Mouse (Mus musculus) layer of hippocampus, postnatal 25 days (tissue): ENCODE results near the gene Myof. TPM values are rescaled to one million over a fixed set of nuclear protein-coding genes. Genes with fewer than 3 reads are reported as not detected.
A peak's percentile ranks its signal among the peaks of the same experiment; 100 is the strongest.

Source experiments
- DNase-seq, 2 experiments: peaks; one replicate each; pipeline ENCODE4 v3.0.0; 2022; ENCODE audit warnings: mixed read lengths in 2 of 2, low spot score in 1 of 2; ENCODE audit errors: extremely low spot score in 1 of 2
- total RNA-seq, 2 experiments: library from RNA; stranded (reverse); gene quantifications; 2 replicates each; pipeline ENCODE4 v1.2.3; 2021

Myof gene
- total RNA-seq, 2 experiments from 2014 or later: 3.2 to 3.8 TPM

DNA sequence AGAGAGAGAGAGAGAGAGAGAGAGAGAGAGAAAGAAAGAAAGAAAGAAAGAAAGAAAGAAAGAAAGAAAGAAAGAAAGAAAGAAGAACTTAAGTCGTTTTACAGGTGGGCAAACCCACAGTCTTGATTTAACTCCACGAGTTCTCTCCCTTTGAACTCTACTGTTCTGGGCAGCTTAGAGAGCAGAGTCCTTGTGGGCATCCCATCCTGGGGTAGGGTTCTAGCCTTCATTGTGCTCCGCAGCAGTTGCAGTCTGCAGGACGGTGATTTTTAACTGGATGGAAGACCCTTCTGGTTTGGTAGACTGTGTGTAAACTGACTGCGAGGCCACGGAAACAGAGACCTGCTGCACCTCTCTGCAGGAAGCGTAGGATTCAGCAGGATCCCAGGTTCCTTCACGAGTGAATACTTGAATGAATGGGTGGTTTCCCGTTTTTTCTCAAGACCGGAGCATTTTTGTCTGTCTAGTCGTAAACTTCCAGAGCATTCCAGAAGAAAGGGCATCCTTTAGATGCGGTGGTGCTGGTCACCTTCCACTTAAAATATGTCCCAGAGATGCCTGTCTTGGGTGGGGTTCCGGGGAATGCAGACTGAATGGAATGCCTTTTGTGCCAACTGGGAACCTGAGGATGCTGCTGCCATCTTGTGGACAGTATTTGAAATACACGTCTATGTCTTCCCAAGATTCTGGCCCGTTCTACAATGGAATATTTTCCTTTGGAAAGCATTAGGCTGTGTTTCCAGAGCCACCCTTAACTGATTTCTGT lies 156.8 kb downstream of the Myof start:
- peak; percentile 43 to 69 for DNase-seq

DNA sequence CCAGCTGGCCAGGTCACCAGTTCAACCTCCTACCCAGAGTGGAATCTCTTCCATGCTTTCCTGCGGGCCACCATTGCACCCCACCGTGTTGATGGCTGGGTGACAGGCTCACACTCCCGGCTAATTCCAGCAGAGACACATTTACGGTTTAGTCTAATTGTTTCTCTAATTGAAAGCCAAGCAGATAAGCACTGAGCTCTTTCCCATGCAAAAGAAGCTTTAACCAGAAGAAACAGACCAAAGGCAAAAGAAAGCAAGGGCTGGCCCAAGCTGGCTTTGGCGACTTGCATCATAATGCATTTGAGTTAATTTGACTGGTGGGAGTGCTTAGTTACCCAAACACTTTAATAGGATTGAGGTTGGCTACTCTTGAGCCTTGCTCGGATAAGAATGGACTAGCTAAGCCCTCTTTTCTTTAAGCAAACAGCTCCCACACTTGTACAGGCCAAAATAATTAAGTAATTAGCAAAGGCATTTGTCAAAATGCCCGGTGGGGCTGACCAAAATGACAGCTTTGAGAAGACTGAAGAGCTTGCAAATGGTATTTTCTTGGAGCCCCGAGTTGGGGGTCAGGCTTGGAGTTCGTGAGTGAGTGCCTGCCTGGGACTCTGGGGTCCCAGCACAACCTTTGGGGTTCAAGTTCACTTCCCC lies 161.8 kb downstream of the Myof start:
- no peak for DNase-seq

DNA sequence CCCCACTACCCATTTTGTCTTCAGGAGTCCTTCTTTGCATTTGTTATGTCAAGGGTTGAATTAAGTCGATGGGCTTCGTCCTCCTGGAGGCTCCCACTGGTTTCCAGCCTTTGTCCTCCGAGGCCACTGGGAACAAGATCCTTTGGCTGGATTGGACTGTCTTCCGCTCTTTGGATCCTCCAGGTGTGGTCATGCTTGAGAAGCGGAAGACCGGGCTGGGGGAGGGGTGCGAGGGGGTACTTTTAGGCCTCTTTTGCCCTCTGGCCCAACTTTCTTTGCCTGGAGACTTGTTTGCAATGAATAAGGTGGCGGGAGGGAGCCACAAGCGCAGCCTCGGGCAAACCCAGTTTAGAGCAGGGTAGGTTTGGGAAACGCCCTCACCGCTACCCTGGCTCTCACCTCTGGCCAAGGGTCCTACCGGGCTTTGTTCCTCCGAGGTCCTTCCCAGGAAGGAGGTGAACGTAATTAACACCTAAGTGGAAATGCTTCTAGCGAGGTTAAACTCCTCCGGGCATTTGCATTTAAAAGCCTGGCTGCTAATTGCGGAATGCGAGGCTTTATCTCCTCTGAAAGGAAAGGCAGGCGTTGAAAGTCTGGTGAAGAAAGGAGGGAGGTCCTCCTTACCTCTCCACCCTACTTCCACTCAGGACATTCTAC lies 165.7 kb downstream of the Myof start:
- DNase-seq: no peak

DNA sequence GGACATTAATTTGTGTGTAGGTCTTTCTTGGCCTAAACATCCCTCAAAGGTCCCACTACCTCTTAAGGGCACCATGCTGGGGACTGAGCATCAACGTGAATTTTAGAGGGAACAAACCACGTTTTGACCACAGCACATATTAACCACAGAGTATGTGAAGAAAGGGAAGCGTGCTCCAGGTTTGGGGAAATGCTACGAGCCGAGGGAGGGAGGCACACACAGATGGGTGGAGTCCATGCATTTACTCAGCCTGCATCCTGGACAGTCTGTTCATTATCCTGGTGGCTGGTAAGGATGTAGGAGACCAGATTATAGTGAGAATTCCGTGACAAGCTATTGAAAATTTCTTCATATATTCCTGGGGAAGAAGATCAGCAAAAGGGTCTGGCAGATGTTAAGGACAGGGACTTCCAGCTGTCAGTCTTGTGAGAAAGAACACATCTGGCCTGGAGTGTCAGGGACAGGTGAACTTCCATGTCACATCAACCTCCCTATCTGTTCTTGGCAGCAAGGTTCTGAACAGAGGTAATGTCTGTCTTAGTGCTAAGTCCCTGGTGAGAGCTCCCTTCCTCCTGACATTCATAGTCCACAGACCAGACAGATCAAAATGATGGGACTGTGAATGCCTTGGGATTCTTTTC lies 166.7 kb downstream of the Myof start:
- no peak for DNase-seq

DNA sequence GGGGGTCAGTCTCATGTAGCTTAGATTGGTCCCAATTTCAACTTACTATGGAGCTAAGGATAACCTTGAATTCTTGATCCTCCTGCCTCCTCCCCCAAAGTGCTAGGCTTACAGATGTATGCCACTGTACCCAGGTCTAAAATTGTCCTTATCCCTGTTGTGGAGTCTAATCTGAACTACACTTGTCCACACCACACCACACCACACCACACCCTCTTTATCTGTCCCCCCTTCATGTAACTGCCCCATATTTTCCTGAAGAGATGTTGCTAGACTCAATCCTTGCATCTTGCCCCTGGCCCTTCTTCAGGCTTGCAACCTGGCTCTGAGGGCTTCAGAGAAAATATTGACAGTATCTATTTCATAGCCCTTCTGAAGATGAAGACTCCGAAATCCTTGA lies 169.9 kb downstream of the Myof start:
- no peak for DNase-seq

DNA sequence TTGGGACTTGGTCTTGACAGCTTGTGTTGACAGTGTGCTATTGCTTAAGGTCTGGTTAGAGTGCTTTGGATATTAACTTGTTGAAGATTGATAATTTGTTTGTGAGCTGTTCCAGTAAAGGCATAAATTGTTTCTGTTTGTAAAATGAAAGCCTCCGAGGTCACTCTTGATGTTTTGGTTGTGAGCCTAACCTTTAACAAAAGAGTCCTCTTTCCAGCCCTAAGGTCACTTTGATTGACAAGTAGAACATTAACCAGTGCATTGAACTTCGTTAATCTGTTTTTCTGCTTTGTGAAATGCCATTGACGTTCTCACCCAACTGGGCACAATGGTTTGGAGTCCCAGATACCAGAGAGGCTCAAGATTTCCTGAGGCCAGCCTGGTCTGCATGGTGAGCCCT lies 175.8 kb downstream of the Myof start:
- DNase-seq: no peak

DNA sequence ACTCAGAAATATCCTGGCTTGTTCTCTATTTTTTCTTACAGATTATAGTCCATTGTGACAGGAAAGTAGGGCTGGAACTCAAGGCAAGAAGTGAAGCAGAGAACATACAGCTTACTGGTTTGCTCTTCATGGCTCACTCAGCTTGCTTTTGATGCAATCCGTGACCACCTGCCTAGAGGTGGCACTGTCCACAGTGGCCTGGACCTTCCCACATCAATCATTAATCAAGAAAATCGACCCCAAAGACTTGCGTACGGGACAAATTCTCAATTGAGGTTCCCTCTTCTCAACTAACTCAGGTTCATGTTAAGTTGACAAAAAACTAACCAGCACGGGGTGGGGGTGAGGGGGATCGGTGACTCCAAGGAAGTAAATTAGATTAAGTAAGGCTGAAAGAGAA lies 176.4 kb downstream of the Myof start:
- DNase-seq: no peak

DNA sequence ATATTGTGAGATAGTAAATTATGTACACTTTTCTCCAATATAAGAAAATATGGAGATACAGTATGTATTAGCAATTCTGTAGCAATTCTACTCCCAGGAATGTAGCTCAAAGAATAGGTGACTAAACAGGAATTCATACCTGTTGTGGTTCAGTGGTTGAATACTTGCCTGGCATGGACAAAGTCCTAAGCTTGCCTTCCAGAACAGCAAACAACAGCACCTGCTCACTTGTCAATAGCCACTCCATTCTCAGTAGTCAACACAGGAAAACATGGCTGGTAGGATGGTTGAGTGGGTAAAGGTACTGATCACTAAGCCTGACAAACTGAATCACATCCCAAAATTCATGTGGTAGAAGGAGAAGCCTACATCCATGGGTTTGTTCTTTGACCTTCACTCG lies 182.2 kb downstream of the Myof start:
- no peak for DNase-seq

DNA sequence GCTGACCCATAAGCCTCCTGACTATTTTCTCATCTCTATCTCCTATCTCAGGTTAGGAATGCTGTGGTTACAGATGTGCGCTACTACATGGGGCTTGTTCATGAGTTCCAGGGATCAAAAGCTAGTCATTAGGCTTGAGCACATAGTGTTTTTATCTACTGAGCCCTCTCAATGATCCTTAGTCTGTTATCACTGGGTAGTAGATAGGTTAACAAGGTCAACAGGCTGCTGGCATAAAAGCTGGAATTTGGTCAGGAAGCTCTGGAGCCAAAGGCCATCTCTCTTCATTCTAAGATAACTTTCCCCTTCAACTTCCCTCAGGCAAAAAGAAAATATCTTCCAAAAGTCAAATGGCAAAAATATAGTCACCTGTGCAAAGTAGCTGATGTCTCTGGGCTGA lies 183.1 kb downstream of the Myof start:
- no peak for DNase-seq

DNA sequence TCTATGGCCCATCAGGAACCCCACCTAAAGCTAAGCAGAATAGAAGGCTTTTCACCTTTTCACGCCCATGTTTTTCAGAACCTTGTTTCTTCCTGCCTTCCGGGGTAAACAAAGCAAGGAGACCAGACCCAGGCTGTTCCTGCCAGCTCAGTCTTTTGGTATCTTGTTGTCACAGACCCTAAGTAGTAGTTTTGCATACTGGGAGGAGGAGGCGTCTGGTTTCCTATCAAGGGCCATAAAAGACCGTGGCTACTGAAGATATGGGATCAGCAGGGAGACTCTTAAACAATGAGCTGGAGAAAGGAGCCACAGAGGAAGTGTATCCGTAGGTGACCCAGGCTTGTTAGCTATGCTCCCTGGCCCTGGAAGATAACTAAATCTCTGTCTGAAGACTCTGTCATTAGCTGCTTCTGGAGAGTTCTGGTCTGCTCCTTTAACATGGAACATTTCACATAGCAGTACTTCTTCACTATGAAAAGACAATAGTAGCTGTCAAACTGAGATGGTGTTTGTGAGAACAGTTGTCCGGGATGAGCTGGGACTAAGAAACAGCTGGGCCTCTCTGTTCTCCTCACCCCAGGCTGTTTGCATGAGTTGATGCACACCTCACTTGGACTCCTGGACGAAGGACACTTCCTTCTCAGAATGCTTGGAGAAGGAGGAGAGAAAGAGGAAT lies 184.8 kb downstream of the Myof start:
- no peak for DNase-seq

DNA sequence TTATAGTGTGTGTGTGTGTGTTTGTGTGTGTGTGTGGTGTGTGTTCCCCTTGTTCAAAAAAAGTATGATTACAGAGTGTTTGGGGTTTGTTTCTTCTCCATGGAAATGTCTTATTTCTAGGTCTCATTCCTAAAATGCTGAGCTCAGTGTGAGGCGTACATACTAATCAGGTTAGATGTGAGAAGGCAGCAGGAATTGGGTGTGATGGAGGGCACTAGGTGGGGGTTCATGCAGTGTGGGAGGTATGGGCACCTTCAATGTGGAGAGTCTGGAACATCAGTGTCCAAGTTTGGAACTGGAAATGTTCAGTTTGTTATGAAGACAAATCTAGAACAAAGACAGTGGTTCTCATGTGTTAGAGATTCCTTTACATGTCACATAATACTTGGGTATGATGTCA lies 191.3 kb downstream of the Myof start:
- DNase-seq: no peak

DNA sequence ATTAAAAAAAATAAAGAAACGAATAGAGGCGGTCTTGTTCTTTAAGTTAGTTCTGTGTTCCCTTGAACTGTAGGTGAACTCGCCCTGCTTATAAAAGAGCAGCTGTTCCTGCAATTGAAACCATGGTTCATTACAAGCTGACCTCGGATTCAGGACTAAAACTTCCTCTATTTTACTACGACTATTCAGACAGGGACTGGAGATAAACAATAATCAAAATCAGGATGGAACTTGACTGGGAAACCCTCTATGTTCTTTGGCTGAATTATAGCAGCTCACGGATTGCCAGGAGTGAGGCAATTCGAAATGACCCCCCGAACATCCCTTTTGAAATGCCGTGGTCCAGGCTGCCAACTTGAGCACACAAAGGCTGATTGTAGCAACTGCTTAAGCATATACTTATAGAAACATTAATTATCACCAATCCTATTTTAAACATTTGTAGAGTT lies 191.8 kb downstream of the Myof start:
- DNase-seq: no peak

Other genes starting within 250 kb of the Myof start
- gene Cep55, start 11.4 kb upstream of the Myof start, total RNA-seq: under 1 TPM; 0.35 to 0.76 TPM
- not detected for gene Ffar4, start 53.5 kb upstream of the Myof start, total RNA-seq
- 10 to 100 TPM; 10.5 to 10.6 TPM for gene Rbp4, start 81.7 kb upstream of the Myof start, total RNA-seq
- gene Pde6c, start 89.2 kb upstream of the Myof start, total RNA-seq: under 1 TPM; 0.14 to 0.17 TPM
- 10 to 100 TPM; 16.3 to 22.6 TPM for gene Fra10ac1, start 180.6 kb upstream of the Myof start, total RNA-seq
- 100 to 1,000 TPM; 181 to 207 TPM for gene Lgi1, start 221.0 kb upstream of the Myof start, total RNA-seq